Mouse (Mus musculus): Measurements from ENCODE around the gene 1700003F12Rik. TPM values are rescaled to one million over a fixed set of nuclear protein-coding genes. Genes with fewer than 3 reads are reported as not detected.

Gene 1700003F12Rik
- total RNA-seq, 2 experiments from 2014 or later, result not detected

GRCm38 (mm10) chr2:154549127-154549885 is 2.4 kb downstream of the 1700003F12Rik start:
- DNase-seq (ENCODE audit: low spot score), result peak; percentile 38

GRCm38 (mm10) chr2:154549886-154550189 is 3.0 kb downstream of the 1700003F12Rik start:
- no peak for DNase-seq (ENCODE audit: low spot score)

GRCm38 (mm10) chr2:154550937-154551336 is 4.1 kb downstream of the 1700003F12Rik start:
- no peak for DNase-seq (ENCODE audit: low spot score)

GRCm38 (mm10) chr2:154551476-154551875 is 4.6 kb downstream of the 1700003F12Rik start, which contains the start of gene Actl10:
Gene Actl10, plus strand, starts transcription at chr2:154551776.
- no peak for DNase-seq (ENCODE audit: low spot score)

- no peak for DNase-seq (ENCODE audit: low spot score)
Observed at GRCm38 (mm10) chr2:154551927-154552326, 5.0 kb downstream of the 1700003F12Rik start.

GRCm38 (mm10) chr2:154552424-154552907 is 5.6 kb downstream of the 1700003F12Rik start:
- peak; percentile 79 for DNase-seq (ENCODE audit: low spot score)

GRCm38 (mm10) chr2:154555235-154555634 is 8.3 kb downstream of the 1700003F12Rik start:
- DNase-seq (ENCODE audit: low spot score), result no peak

GRCm38 (mm10) chr2:154557184-154557832 is 10.4 kb downstream of the 1700003F12Rik start:
- DNase-seq (ENCODE audit: low spot score), result no peak

GRCm38 (mm10) chr2:154558264-154559039 is 11.6 kb downstream of the 1700003F12Rik start, which contains the start of gene Necab3:
Gene Necab3, minus strand, starts transcription at chr2:154558890.
- peak; percentile 37 for DNase-seq (ENCODE audit: low spot score)

GRCm38 (mm10) chr2:154563612-154564170 is 16.8 kb downstream of the 1700003F12Rik start:
- no peak for DNase-seq (ENCODE audit: low spot score)

GRCm38 (mm10) chr2:154565562-154565961 is 18.7 kb downstream of the 1700003F12Rik start:
- no peak for DNase-seq (ENCODE audit: low spot score)

GRCm38 (mm10) chr2:154566641-154567040 is 19.8 kb downstream of the 1700003F12Rik start:
- no peak for DNase-seq (ENCODE audit: low spot score)

- DNase-seq (ENCODE audit: low spot score), result no peak
Observed at GRCm38 (mm10) chr2:154567766-154568165, 20.9 kb downstream of the 1700003F12Rik start.

GRCm38 (mm10) chr2:154568329-154569070 is 21.6 kb downstream of the 1700003F12Rik start:
- DNase-seq (ENCODE audit: low spot score), result no peak

GRCm38 (mm10) chr2:154569071-154569748 is 22.3 kb downstream of the 1700003F12Rik start:
- DNase-seq (ENCODE audit: low spot score), result no peak

- peak; percentile 93 for DNase-seq (ENCODE audit: low spot score)
Observed at GRCm38 (mm10) chr2:154569836-154570286, 23.0 kb downstream of the 1700003F12Rik start, which contains the start of gene E2f1. Gene E2f1, minus strand, starts transcription at chr2:154569892.

- no peak for DNase-seq (ENCODE audit: low spot score)
Observed at GRCm38 (mm10) chr2:154570666-154571065, 23.8 kb downstream of the 1700003F12Rik start.

- DNase-seq (ENCODE audit: low spot score), result no peak
Observed at GRCm38 (mm10) chr2:154571266-154571665, 24.4 kb downstream of the 1700003F12Rik start.

GRCm38 (mm10) chr2:154571976-154572375 is 25.1 kb downstream of the 1700003F12Rik start:
- DNase-seq (ENCODE audit: low spot score), result no peak

- DNase-seq (ENCODE audit: low spot score), result no peak
Observed at GRCm38 (mm10) chr2:154572996-154573395, 26.1 kb downstream of the 1700003F12Rik start.

All from gastrocnemius, adult 18-20 months (tissue).